Mouse (Mus musculus) A20 (cell line): ENCODE results near the gene Plppr3.

Experiments used
- DNase-seq: peaks from one replicate; pipeline ENCODE4 v3.0.0-alpha.2; 2011; ENCODE audit warnings: low read depth, low spot score

Gene Plppr3

DNA sequence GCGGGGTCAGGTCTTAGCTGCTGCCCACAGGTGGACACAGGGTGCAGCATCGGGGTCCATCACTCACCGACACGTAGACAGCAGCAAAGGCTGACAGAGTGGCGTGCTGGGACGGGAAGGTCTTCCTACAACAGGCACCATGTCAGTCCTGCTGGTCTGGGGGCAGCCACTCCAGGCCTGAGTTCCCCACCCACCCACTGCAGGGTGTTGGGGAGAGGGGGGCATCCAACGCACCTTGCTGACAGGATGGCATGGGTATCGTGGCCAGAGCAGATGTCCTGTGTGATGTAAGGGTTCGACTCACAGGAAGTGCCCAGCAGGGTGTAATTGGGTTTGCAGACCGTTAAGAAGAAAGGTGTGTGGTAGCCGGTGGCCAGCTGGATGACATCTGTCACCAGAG, 7.8 kb downstream of the Plppr3 start:
- no peak for DNase-seq

DNA sequence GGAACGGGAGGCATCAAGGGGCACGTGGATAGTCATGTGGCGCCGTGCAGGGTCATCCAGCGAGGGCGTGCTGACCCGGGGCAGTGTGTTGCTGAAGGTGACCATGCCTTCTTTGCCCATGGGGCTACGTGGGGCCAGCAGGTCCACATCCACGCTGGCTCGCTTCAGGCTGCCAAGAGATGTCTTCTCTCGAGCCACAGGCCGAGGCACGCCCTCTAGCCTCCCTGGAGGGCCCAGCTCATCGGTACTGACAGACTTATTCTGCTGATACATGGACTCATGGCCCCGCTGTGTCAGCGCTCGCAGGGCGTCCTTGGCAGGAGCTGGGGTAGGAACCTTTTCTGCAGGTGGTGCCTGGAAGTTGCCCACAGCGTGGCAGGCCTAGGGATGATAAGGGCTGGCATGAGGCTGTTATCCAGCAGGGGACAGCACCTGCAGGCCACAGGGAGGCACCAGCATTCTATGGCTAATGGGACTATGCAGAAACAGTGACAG, 8.6 kb downstream of the Plppr3 start:
- no peak for DNase-seq

DNA sequence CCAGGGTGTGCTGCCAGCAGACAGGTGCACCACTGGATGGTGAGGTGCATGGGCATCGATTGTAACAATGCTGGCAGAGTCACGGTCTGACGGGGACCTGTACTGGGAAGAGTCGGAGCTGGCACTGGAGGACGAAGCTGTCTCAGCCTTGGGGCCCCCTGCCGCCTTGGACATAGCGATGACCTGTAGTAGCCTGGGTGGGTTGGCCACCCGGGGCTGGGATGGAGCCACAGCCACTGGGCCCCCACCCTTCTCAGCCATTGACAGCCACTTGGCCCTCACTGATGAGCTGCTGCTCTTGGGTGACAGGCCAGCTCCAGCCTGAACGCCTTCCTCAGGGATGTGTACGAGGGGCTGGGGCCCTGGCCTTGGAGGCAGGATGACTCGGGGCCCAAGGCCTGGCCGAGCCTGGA, 9.2 kb downstream of the Plppr3 start:
- no peak for DNase-seq

GRCm38 (mm10) chr10:79864351-79865188, 9.9 kb downstream of the Plppr3 start:
- no peak for DNase-seq

GRCm38 (mm10) chr10:79862925-79863324, 11.5 kb downstream of the Plppr3 start:
- DNase-seq, result no peak

GRCm38 (mm10) chr10:79862049-79862788, 12.2 kb downstream of the Plppr3 start:
- no peak for DNase-seq

- DNase-seq, result no peak
Observed at GRCm38 (mm10) chr10:79861230-79862048, 13.0 kb downstream of the Plppr3 start.

DNA sequence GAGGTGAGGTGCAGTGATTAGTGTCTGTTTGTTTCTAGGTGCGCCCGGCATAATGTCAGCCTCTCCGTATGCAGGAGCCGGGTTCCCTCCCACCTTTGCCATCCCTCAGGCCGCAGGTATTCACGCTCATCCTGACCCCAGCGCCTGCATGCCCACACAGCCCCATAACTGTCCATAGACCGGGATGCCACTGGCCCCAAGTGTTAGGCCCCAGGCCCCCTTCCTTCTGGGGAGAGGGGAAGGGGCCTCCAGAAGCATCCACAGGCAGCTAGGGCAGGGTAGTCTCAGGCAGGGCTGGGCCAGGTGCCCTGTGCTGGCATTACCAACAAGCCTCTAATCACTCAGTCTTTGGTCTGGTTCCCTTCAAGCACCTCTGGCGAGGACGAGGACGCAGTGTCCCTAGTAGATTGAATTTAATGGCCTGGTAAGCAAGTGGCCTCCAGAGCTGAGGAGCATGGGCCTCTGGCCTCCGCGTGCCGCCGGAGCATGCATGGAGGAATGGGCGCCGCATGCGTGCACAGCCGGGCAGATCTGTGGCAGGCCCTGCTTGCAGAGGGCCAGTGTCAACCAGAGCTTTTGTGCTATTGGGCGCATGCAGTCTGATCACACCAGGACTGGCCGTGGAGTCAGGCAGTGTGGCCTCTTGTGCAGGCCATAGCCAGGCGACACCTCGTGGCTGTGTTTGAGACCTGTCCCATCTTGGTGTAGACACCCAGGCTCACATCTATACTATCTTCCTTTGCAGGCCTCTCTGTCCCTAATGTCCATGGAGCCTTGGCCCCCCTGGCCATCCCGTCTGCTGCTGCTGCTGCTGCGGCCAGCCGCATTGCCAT, 14.1 kb downstream of the Plppr3 start:
- DNase-seq, result no peak

- no peak for DNase-seq
Observed at GRCm38 (mm10) chr10:79859116-79859515, 15.3 kb downstream of the Plppr3 start.

DNA sequence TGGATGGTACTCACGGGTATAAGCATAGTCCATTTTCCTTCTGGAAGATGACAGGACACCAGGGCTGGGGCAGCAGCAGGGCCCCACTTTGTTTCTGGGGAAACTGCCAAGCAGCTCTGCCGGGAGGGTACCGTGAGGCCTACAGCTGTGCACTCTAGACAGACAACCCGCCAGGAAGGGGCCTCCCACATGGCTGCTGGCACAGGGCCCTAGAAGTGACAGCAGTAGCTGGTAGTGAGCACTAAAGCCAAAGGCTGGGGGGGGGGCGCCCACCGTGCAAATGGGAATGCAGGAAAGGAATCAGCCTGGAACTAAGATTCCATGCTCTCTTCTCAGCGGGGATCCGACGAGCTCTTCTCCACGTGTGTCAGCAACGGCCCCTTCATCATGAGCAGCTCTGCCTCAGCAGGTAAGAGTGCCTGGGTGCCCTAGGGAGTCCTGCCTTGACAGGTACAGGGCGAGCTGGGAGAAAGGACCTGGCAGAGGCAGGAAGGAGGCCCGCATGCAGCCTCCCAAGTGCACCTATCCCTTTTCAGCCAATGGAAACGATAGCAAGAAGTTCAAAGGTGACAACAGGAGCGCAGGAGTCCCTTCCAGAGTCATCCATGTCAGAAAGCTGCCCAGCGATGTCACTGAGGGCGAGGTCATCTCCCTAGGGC, 15.9 kb downstream of the Plppr3 start:
- DNase-seq, result no peak

GRCm38 (mm10) chr10:79857894-79858293, 16.5 kb downstream of the Plppr3 start:
- no peak for DNase-seq

DNA sequence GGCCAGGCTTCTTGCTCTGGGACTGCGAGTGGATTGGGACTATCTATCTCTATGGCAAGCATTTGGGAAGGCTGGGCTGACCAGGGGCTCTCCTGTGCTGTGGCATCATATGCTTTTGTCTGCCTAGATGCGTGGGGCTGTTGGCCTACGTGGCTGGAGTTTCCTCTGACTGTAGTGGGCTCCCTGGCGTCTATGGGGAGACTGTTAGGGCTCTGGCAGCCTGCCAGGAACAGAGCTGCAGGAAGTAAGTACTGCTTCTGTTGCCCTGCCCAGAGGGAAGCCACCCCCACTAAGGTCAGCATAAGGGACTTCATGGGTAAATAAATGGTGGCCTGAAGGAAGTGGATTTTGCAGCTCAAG, 17.0 kb downstream of the Plppr3 start:
- peak; percentile 44 for DNase-seq

DNA sequence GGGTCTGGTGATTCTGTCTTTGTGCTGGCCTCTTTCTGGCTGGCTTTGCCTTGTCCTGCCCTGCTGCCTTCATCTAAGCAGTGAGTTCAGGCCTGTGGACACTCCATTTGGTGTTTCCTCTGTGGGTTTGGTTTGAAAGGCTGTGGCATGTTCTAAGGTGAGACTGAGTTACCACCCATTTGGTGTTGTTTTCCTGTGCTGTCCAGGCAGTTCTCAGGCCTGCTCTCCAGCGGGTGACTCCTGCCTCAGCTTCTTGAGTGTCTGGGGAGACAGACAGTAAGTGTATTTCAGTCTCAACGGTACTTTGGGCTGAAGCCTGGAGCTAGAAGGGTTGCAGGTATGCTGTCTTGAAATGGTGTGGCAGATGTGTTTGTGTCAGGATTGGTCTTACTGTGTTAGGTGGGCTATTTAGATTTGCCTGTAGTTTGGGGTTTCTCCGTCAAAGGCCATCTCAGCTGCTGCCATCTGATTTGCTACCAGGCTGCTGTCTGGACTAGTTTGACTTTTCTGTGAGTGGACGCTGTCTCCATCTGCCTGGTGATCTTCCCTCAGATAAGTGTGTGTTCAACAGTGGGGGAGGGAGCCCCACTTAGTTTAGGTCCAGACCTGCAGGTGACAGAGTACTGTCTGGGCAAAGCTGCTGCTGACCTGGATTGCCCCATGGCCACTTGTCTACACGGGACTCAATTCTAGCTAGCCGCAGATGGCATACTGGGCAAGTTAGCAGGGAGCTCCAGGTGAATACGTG, 17.6 kb downstream of the Plppr3 start:
- DNase-seq, result no peak

DNA sequence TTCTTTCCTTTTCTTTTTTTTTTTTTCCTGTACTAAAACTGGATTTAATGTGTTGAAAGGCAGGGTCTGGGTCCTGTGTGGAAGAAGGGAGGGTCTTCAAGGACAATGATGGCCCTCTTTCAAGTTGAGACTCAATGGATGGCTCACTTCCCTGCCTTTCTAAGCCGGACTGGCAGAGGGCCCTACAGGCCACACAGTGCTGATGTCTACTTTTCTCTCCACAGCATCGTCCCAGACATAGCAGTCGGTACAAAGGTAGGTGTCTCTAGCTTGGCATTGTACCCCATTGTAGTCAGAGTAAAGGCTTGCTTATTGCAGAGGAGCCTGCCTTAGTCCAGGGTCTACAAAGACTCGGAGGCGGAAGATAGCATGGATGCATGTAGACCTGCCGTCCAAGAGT, 18.2 kb downstream of the Plppr3 start:
- DNase-seq, result no peak

- peak; percentile 36 for DNase-seq
Observed at GRCm38 (mm10) chr10:79855558-79856184, 18.8 kb downstream of the Plppr3 start.

DNA sequence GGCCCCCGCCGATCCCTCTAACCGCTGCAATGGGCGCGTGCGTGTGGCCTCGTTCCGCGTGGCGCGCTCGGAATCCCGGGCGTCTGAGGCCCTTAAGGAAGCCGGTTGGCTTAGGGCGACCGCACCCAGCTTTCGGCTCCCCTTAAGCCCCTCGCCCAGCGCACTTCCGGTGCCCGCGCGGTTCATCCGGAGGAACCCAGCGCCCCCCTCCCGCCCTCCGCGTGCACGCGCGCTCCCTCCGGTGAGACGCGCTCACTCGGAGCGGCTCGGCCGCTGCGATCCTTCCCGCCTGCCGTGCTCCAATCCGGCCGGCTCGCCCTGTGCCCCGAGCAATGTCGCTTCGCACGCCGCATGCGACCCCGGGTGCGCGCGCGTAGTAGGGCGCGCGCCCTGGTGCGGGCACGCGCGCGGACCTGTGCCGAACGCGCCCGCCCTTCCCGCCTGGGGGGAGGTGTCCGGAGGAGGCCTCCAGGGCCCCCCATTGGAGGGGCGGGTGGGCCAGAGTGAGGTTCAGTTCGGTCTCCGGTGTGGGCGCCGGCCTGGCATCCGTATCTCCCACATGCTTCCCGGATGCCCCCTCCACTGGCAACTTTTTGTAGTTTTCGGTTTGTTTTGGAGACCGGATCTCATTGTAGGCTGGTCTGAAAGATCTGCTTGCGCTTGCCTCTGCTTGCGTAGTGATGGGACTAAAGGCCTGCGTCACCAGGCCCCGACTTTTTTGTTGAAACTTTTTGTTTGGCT, 19.5 kb downstream of the Plppr3 start:
- DNase-seq, result peak; percentile 85

GRCm38 (mm10) chr10:79853860-79854795, 20.3 kb downstream of the Plppr3 start, which contains the start of gene Ptbp1:
Ptbp1 (plus strand) TSS chr10:79854427.
- peak; percentile 100 for DNase-seq
